Mouse (Mus musculus) hindbrain, embryonic 16.5 days (tissue): ENCODE results near the gene Sgca. TPM values are rescaled to one million over a fixed set of nuclear protein-coding genes. Genes with fewer than 3 reads are reported as not detected.
"Not testable (repeated sequence)": the region's sequence is repeated elsewhere in the genome, so short reads cannot be mapped to it uniquely, and the experiment has no call there.

Experiments used
- ATAC-seq: fragments of 200-750 bp; cut with Nextera tagmentation; 2 replicates; pipeline ENCODE4 v1.8.0; 2017; ENCODE audit warnings: moderate TSS enrichment, moderate library complexity
- H3K27ac ChIP-seq: fragments of 300-500 bp; sonication (generic); 2 replicates; pipeline ENCODE4 v1.5.1; 2014; ENCODE audit warnings: low read depth, mild to moderate bottlenecking, control low read depth, low read length, moderate library complexity
- H3K27me3 ChIP-seq: fragments of 300-500 bp; sonication (generic); replicated peaks from 2 replicates; pipeline ENCODE4 v1.6.1; 2014; ENCODE audit warnings: low read length; ENCODE audit not compliant: control insufficient read depth, insufficient read depth
- H3K36me3 ChIP-seq: fragments of 300-500 bp; sonication (generic); 2 replicates; pipeline ENCODE4 v1.6.1; 2014; ENCODE audit warnings: mild to moderate bottlenecking, low read length, moderate library complexity, mixed read lengths; ENCODE audit not compliant: control insufficient read depth, insufficient read depth
- H3K4me1 ChIP-seq: fragments of 300-500 bp; sonication (generic); 2 replicates; pipeline ENCODE4 v1.6.1; 2014; ENCODE audit warnings: low read depth, low read length; ENCODE audit not compliant: control insufficient read depth, insufficient read depth
- H3K4me2 ChIP-seq: fragments of 300-500 bp; sonication (generic); 2 replicates; pipeline ENCODE4 v1.6.1; 2014; ENCODE audit warnings: mild to moderate bottlenecking, low read length, control low read depth, moderate library complexity
- H3K4me3 ChIP-seq: fragments of 300-500 bp; sonication (generic); 2 replicates; pipeline ENCODE4 v1.5.1; 2014; ENCODE audit warnings: mild to moderate bottlenecking, low read length, control low read depth, moderate library complexity
- H3K9ac ChIP-seq: fragments of 300-500 bp; sonication (generic); 2 replicates; pipeline ENCODE4 v1.6.1; 2014; ENCODE audit warnings: low read depth, mild to moderate bottlenecking, control low read depth, low read length, moderate library complexity
- H3K9me3 ChIP-seq: fragments of 300-500 bp; sonication (generic); 2 replicates; pipeline ENCODE4 v1.6.1; 2014; ENCODE audit warnings: mild to moderate bottlenecking, low read length, moderate library complexity; ENCODE audit not compliant: control insufficient read depth
- WGBS: fragments of 180-500 bp; shearing (Covaris S2); extraction: QIAGEN DNeasy Blood & Tissue Kit; methylation state at CpG from one replicate; pipeline ENCODE4 v1.1.7; 2014; 5-methylcytosine and 5-hydroxymethylcytosine counted together
- polyA plus RNA-seq: library from polyadenylated mRNA; unstranded; fragments of >200 nt; fragmentation: Nextera tagmentation; extraction: Ambion mirVana; gene quantifications from 2 replicates; pipeline ENCODE4 v1.2.1, GENCODE M21; 2015

Sgca gene
- polyA plus RNA-seq, 1 experiment from 2014 or later: 0.24 TPM

DNA sequence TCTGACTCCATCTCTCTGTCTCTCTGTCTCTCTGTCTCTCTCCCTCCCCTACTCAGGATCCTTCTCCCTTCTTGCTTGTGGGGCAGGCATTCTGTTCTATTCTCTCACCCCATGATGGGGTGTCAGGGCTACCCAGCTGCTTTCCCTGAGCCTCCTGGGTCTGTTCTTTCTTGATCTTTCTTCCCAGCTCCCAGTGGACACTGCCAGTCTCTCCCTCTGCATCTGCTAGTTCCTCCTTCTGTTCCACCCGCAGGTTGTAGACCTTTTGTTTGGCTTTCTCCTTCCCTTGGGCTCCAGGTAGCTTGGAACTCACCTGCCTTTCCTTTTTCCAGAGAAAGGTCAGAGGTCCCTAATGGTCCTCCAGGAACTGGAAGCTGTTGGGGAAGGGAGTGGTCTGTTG, 35.3 kb upstream of the Sgca start:
- Histone ChIP-seq H3K9ac (peak overlapping the region; percentile 66), H3K4me2 (peak overlapping the region; percentile 82), H3K9me3 (no peaks in the 10 kb centered on the region), H3K27ac (peak overlapping the region; percentile 52), H3K27me3 (no peaks in the 10 kb centered on the region), H3K4me1 (peaks cover 49% of the 10 kb centered on the region), H3K36me3 (peaks cover 5% of the 10 kb centered on the region; the same call in 1 of the 2 replicates), H3K4me3 (peak overlapping the region; percentile 92)
- 28% methylated on average over 1 of the region's 1 CpGs for WGBS
- no peak for ATAC-seq

DNA sequence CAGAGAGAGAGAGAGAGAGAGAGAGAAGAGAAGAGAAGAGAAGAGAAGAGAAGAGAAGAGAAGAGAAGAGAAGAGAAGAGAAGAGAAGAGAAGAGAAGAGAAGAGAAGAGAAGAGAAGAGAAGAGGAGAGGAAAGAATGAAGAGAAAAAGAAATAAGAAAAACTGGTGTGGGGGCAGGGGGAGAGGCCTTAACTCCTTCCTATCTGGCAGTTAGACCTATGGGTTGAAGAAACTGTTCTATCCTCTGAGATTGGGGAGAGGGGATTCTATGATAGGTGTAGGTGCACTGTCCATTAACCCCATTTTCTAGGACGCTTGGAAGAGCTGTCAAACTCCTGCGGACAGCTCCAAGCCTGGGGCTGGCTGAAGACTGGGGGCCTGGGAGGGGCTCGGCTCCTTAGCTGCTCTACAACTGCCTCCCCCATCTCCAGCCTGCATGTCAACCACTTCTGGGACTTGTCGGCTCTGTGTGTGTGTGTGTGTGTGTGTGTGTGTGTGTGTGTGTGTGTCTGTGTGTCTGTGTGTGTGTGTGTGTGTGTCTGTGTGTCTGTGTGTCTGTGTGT, 34.8 kb upstream of the Sgca start:
- H3K36me3 ChIP-seq, H3K27me3 ChIP-seq, H3K9me3 ChIP-seq, H3K27ac ChIP-seq, ATAC-seq: not testable (repeated sequence)
- 5% methylated on average over 4 of the region's 4 CpGs for WGBS
- H3K4me2 ChIP-seq: peak overlapping the region; percentile 82
- peaks cover 54% of the 10 kb centered on the region for H3K4me1 ChIP-seq
- H3K4me3 ChIP-seq: peak overlapping the region; percentile 92
- H3K9ac ChIP-seq: peak overlapping the region; percentile 99

DNA sequence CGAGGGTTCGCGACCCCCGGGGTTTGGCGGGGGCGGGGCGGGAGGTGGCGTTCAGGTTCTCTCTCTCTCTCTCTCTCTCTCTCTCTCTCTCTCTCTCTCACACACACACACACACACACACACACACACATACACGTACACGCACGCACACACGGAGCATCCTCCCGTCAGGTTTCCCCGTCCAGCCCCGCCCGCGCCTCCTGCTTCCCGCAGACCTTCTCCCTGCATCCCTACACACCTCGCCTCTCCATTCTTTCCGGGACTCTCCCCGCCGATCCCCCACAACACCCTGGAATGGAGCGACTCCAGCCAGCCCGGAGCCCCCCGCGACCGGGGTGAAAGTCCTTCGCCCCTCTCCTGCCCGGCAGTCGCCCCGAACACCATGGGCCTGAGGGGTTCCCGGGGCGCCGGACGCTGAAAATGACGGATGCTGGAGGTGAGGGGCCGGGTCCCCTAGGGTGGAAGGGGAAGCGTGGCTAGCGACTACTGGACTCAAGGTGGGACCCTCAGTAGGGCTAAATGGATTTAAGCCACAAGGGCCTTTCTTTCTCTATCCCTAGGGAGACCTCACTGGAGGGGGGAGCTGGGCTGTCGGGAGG, 34.1 kb upstream of the Sgca start:
- peaks cover 5% of the 10 kb centered on the region for H3K36me3 ChIP-seq
- no peaks in the 10 kb centered on the region for H3K9me3 ChIP-seq
- H3K4me1 ChIP-seq: peaks cover 54% of the 10 kb centered on the region
- peak overlapping the region; percentile 98 for H3K27ac ChIP-seq
- peak overlapping the region; percentile 99 for H3K9ac ChIP-seq
- H3K4me3 ChIP-seq: peak overlapping the region; percentile 92
- peak overlapping the region; percentile 82 for H3K4me2 ChIP-seq
- ATAC-seq: peak; percentile 40; the same call in 1 of the 2 replicates
- no peaks in the 10 kb centered on the region for H3K27me3 ChIP-seq
- WGBS: under 1% methylated on average over 32 of the region's 40 CpGs

DNA sequence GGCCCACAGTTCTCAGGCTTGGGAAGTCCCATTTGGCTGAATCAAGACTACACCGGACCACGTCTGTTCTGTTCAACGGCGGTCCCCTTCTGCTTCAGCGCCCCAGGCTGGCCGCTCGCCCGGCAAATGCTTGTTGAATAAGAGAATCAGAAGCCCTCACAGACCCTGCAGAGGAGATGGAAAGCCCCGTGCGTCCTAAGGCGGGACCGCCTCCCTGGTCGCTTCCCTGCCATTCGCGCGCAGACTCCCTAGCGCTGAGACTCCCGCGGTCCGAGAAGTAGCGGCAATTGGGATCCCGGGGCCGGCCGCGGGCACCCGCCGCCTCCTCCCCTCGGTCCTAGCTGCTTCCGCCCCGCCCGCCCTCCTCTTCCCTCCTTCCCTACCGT, 33.5 kb upstream of the Sgca start, which contains the start of gene Samd14:
Gene Samd14, plus strand, starts transcription at position 251 of the 386 bp plus-strand sequence.
- H3K27me3 ChIP-seq: no peaks in the 10 kb centered on the region
- H3K9ac ChIP-seq: peak within 1 kb of the TSS; percentile 99
- H3K4me3 ChIP-seq: peak within 1 kb of the TSS; percentile 92
- H3K4me1 ChIP-seq: peaks cover 54% of the 10 kb centered on the region
- WGBS: under 1% methylated on average over 29 of the region's 32 CpGs
- H3K27ac ChIP-seq: peak within 1 kb of the TSS; percentile 98
- H3K4me2 ChIP-seq: peak within 1 kb of the TSS; percentile 82
- no peaks in the 10 kb centered on the region for H3K9me3 ChIP-seq
- peak; percentile 76 for ATAC-seq
- H3K36me3 ChIP-seq: peaks cover 11% of the 10 kb centered on the region

DNA sequence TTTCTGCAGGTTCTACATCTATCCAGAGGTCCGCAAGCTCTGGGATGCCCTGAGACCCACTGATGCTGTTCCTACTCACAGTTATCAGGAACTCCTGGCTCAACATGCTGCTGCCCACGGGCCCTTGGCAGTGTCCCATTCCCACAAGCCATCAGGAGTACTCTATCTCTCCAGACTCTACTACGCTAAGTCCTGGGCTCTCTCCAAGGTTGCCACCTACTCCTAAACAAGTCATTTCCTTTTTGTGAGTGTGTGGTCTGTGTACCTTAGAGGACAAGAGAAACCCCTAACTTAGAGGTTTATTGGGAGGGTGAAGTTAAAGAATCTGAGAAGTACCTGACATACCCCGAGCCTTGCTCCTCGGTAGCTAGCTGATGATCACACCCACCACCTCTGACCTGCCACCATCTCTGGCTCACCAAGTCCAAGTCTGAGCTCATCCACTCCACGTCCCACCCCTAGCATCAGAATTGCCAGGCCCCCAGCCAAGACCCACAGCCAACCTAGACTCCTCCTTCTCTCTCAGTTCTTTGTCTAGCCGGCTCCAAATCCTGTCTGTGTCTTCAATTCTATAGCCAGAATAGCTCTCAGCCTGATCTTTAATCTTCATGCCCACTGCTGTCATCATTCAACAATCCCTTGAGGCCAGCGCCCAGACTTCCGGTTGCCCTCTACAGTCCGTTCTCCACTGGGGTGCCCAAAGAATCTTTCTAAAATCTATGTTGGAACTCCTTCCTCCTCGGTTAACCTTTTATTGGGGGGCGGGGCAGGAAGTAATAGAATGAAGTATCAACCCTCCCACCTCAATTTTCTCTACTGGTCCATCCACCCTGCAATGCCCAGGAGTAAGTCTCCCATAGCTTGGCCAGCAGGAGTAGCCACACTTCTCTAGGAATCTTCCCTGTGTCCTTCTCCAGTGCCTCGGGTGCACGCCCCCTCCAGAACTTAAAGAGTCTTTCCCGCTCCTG, 32.8 kb upstream of the Sgca start:
- Histone ChIP-seq H3K4me2 (peak overlapping the region; percentile 82), H3K9ac (peak overlapping the region; percentile 99), H3K4me3 (peak overlapping the region; percentile 92), H3K4me1 (peaks cover 53% of the 10 kb centered on the region), H3K36me3 (peaks cover 13% of the 10 kb centered on the region), H3K27ac (peak overlapping the region; percentile 98), H3K27me3 (no peaks in the 10 kb centered on the region), H3K9me3 (no peaks in the 10 kb centered on the region)
- peak; percentile 11; the same call in 1 of the 2 replicates for ATAC-seq
- 30% methylated on average over 15 of the region's 15 CpGs for WGBS

DNA sequence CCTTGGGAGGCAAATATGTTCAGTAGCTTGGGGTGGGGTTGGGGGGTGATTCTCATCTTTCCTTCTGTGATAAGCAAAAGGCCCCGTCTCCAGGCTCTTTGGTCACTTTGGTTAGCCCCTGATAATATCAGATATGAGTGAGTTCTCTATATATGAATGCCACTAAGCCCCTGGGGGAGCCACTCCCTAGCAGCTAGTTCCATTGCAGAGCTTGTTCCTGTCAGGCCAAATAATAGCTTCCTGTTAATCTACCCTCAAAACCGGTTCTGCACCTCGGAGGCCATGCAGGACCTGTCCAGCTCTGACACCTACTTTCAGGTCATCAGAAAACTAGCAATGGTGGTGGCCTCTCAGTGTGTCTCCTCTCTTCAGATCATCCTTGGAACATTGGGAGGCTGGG, 31.3 kb upstream of the Sgca start:
- no peak overlapping the region for H3K9ac ChIP-seq
- H3K36me3 ChIP-seq: peaks cover 22% of the 10 kb centered on the region
- H3K27me3 ChIP-seq: no peaks in the 10 kb centered on the region
- WGBS: 73% methylated on average over 3 of the region's 3 CpGs
- ATAC-seq: no peak
- H3K9me3 ChIP-seq: no peaks in the 10 kb centered on the region
- H3K4me1 ChIP-seq: peaks cover 41% of the 10 kb centered on the region
- H3K4me2 ChIP-seq: peak overlapping the region; percentile 69
- H3K27ac ChIP-seq: no peak overlapping the region; the same call in 1 of the 2 replicates
- H3K4me3 ChIP-seq: no peak overlapping the region

DNA sequence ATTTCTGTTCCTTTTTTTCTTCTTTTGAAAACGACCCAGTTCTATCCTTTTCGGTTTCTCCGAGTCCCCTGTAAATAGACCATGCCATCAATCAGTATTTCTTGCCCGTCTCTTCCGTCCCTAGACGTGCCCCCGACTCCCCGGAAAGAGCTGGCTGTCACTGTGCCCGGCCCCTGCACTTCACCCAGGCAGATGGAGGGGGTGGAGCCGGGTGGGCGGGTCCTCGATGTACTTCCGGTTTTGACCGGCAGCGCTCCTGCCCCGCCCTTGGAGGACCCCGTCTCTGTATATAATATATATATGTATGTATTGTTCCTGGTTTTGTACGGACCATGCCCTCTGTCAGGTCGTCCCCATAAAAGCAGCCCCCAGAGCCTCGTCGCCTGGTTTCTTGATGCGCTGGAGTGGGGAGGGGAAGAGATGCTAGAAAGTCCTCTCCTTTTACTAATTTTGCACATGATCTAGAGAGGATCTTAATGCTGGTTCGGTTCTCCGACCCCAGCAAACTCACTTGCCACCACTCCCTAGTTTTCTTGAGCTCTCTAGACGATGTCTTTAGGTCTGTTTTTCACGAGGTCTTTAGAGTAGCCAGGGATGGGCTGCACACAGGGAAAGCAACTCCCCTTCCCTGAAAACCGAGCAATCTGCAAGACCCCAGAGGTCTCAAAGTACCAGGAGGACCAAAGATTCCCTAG, 30.5 kb upstream of the Sgca start:
- Histone ChIP-seq H3K9ac (peak overlapping the region; percentile 52), H3K4me2 (peak overlapping the region; percentile 69), H3K4me3 (peak overlapping the region; percentile 37), H3K4me1 (peaks cover 34% of the 10 kb centered on the region), H3K9me3 (no peaks in the 10 kb centered on the region), H3K36me3 (peaks cover 30% of the 10 kb centered on the region), H3K27me3 (no peaks in the 10 kb centered on the region), H3K27ac (peak overlapping the region; percentile 84)
- 2% methylated on average over 27 of the region's 27 CpGs for WGBS
- peak; percentile 51 for ATAC-seq

DNA sequence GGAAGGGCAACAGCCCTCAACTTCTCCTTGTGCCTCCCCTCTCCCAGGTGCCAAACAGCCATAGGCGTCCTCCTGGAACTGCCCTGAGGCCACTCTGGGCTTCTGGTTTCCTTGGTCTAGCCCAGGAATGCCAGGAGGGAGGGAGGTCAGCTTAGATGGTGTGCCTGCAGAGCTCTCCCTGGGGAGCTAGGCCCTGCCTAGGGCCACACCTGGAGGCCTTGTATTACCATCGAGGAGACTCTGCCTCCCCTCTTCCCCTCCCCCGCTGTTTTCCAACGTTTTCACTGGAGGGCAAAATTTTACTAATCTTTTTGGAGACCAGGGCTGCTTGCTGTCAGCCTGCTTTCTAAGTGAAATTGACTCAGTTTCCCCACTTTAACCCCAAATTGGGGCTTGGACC, 29.9 kb upstream of the Sgca start:
- no peaks in the 10 kb centered on the region for H3K27me3 ChIP-seq
- peak overlapping the region; percentile 52 for H3K9ac ChIP-seq
- H3K4me2 ChIP-seq: peak overlapping the region; percentile 69
- peaks cover 34% of the 10 kb centered on the region for H3K36me3 ChIP-seq
- no peak overlapping the region for H3K4me3 ChIP-seq
- peak overlapping the region; percentile 84 for H3K27ac ChIP-seq
- 32% methylated on average over 4 of the region's 4 CpGs for WGBS
- H3K9me3 ChIP-seq: no peaks in the 10 kb centered on the region
- H3K4me1 ChIP-seq: peaks cover 31% of the 10 kb centered on the region
- ATAC-seq: no peak
